Mouse (Mus musculus) adipocyte (in vitro differentiated cells): ENCODE measurements around the gene Rgsl1.
"Not testable (repeated sequence)": the region's sequence is repeated elsewhere in the genome, so short reads cannot be mapped to it uniquely, and the experiment has no call there.

Experiments
- DNase-seq: peaks from one replicate; pipeline ENCODE4 v3.0.0-alpha.2; 2016; ENCODE audit warnings: low spot score

Rgsl1 gene

GRCm38 (mm10) chr1:153776257-153776656, 67.7 kb downstream of the Rgsl1 start:
- DNase-seq: no peak

DNA sequence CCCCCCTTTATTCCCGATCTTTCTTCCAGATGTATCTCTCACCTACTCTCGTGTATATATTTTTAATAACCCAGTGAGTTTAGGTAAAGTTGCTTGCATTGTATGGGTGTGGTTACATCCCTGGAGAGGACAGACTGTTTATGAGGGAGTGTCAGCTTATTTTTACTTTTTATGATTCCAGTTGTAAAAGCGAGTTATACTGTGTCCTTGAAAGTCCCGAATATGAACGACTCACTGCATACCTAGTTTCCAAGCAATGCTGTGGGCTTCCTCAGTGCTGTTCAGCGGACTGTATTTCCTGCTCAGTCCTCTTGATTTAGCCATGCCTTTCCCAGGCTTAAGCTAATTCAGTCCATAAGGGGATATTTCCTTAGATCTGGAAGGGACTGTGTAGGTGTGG, 68.8 kb downstream of the Rgsl1 start:
- DNase-seq: no peak

- no peak for DNase-seq
Measured at GRCm38 (mm10) chr1:153770776-153771167, 73.2 kb downstream of the Rgsl1 start.

- DNase-seq: no peak
Measured at GRCm38 (mm10) chr1:153769998-153770775, 73.8 kb downstream of the Rgsl1 start.

GRCm38 (mm10) chr1:153769571-153769970, 74.4 kb downstream of the Rgsl1 start:
- not testable (repeated sequence) for DNase-seq

- no peak for DNase-seq
Measured at GRCm38 (mm10) chr1:153768465-153768864, 75.5 kb downstream of the Rgsl1 start.

DNA sequence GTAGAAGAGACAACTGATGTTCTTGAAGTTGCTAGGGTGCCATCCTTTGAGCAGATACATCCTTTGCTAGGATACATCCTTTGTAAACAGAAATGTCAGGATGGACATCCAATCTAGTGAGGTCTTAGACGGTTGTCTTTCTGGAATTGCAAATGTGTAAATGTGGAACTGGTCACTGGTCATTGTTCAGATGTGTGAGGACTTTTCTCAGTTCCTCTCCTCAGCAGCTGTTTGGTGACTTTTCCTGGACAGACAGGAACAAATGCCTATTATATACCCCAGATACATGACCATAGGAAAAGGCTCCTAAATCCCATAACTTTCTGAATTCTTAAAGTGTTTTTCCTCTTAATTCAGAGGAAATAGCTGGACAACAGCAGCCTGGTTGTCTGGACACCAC, 76.7 kb downstream of the Rgsl1 start:
- DNase-seq: no peak

GRCm38 (mm10) chr1:153766298-153766697, 77.6 kb downstream of the Rgsl1 start:
- DNase-seq: no peak

- DNase-seq: no peak
Measured at GRCm38 (mm10) chr1:153764136-153764535, 79.8 kb downstream of the Rgsl1 start.

- no peak for DNase-seq
Measured at GRCm38 (mm10) chr1:153753725-153754464, 90.0 kb downstream of the Rgsl1 start.

DNA sequence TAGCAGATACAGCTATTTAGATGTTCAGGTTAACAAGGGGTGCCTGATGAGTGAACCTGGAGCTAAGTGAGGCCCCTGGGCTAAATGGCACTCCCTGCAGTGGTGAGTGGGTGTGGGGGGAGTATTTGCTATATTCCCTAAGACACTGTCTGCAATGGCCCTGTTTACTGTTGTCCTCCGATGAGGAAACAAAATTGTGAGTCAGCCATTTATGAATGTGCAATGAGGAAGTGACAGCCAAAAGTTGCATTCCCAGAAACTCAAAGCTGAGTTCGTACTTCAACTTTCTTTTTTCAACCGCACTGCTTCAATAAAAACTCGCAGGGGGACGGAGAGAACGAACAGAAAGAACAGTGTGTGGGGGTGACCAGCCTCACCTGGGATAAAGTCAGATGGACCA, 91.4 kb downstream of the Rgsl1 start:
- no peak for DNase-seq

- peak; percentile 34 for DNase-seq
Measured at GRCm38 (mm10) chr1:153751763-153752301, 92.1 kb downstream of the Rgsl1 start.

- DNase-seq: no peak
Measured at GRCm38 (mm10) chr1:153750054-153750453, 93.9 kb downstream of the Rgsl1 start.

DNA sequence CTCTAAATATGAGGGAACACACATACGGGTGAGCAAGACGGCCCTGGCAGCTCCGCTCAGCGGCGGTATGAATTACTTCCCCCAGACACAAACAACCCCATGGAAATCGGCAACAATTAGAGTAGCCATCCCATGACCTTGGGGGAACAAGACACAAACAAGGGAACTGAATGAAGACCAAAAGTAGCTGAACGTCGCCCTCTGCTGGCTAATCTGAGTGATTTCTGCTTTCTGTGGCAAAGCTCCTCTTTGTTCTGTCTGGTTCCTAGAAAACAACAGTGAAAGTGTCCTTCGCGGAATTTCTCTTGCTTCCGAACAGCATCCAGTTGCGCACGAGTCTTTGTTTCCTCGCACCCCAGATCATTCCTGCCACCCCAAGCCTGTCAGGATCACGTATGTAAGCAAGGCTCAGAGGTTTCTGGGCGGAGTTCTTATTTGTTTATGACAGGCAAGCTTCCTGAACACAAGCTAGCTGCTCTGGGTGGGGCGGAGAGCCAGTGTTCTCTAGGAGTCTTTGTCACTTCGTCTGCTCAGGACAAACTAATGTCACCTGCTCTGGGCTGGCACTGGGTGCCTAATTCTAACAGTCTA, 94.6 kb downstream of the Rgsl1 start, which contains the start of gene Rnasel:
Rnasel (plus strand) TSS at position 216 of the 591 bp plus-strand sequence.
- peak; percentile 84 for DNase-seq

DNA sequence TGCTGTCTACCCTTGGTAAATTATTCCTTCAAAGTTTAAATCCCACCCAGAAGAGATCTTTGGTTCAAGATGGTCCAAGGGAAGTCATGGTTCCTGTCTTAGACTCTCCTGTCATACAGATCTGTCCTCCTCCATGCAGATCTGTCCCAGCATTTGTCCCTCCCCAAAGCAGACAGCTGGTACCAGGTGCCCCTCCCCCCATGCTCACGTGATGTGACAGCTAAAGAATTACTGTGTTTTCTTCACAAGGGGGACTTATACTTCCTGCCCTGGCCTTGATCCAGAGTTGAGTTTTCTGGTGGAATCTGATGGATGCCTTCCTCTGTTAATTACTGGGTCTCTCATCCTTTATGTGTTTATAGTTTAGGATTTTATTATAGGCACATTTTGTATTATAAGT, 95.4 kb downstream of the Rgsl1 start:
- no peak for DNase-seq

DNA sequence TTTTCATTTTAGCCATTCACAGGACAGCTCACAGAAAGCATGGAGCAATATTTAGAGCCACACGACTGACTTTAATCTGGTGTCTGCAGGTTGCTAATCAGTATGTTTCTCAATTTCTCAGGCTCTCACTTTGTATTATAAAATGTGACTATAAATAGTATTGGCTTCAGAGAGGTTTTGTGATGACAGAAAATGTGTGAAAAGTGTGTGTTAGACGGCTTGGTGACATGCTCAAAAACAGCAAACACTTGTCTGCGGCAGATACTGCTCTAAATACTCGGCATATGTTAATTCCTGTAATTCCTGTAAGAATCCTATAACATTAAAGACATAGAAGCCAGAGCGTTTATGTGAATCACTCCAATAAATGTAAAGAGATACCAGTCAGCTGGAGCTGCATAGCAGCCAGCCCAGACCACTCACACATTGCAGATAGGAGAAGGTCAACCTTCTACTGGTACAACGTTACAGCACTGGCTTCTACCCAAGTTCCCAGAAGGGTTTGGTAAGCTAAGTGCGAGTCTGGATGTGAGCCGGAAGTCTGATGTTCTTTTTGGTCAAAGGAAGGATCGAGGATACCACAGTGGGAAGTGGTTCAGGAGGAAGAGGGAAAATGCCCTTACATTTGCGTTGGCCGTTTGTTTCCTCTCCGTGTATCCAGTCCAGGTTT, 95.9 kb downstream of the Rgsl1 start:
- DNase-seq: no peak

DNA sequence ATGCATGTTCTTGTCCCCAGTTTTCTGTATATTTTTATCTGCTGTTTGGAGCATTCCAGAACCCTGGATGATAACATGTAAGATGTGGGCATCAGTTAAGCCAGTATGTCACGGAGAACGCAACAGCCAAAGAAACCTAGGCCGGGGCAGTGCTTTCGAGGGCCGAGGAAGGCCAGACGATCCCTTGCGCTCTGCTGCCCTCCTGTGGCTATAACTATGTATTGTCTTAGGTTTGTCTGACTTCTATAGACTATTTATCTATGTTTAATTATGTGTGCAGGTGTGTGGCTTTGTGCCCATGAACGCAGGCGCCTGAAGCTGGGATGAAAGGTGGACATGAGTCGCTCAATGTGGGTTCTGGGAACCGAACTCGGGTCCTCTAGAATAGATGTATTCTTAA, 97.2 kb downstream of the Rgsl1 start:
- DNase-seq: peak; percentile 78

GRCm38 (mm10) chr1:153746119-153746670, 97.7 kb downstream of the Rgsl1 start:
- DNase-seq: no peak

- DNase-seq: peak; percentile 88
Measured at GRCm38 (mm10) chr1:153742374-153743155, 101.4 kb downstream of the Rgsl1 start.

GRCm38 (mm10) chr1:153741551-153742316, 102.2 kb downstream of the Rgsl1 start:
- no peak for DNase-seq
